In the genomic region with DNA sequence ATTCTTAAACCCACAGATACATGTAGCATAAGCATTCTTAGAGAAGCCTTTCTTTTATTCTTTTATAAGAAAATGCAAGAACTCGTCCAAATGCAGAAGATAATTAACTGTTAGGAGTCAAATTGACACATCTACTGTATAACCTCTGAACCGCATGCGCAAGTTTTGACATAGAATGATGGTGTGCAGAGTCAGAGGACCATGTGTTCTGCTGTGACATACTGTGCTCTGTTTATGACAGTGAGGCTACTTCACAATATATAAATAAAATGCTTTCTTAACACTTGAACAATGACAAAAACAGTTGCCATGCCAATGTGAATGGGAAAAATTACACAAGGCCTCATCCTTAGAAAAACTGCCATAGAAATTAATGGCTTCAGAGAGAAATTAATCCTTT, we compare ENCODE assay signal across 21 mouse cellular contexts.
A peak's percentile ranks its signal among the peaks of the same experiment; 100 is the strongest.
DNase-seq lines count a peak whose midpoint lies in the region; ATAC-seq and TF ChIP-seq lines count a peak whose summit lies in the region.
"Had no signal": no experiment of that assay in that cellular context is flagged by ENCODE, and none has a peak within 500 bp of the region (broad histone marks: within the 10 kb centered on the region; RNA-seq: fewer than 3 reads in every experiment).

No protein-coding gene starts in this region.

- no peaks in the 10 kb centered on the region for H3K27me3 ChIP-seq in lung, embryonic 15.5 days
- H3K27me3 ChIP-seq in lung, postnatal 0 days (replicated peaks; ENCODE audit: insufficient read depth, low read length): no peaks in the 10 kb centered on the region
- H3K27me3 ChIP-seq: embryonic facial prominence, embryonic 13.5 days; embryonic facial prominence, embryonic 15.5 days; forebrain, embryonic 12.5 days had no signal

- ATAC-seq in lung, embryonic 15.5 days (ENCODE audit: borderline replicate concordance, extremely low read depth, low FRiP score, low TSS enrichment): peak; percentile 94; the same call in 1 of the 2 replicates
- ATAC-seq in lung, postnatal 0 days: peak; percentile 85
- ATAC-seq: forebrain, embryonic 14.5 days; forebrain, embryonic 16.5 days had no signal

- no peaks in the 10 kb centered on the region for H3K4me1 ChIP-seq in lung, embryonic 15.5 days
- H3K4me1 ChIP-seq in lung, postnatal 0 days (ENCODE audit: insufficient read depth, low read depth, low read length): no peaks in the 10 kb centered on the region
- H3K4me1 ChIP-seq: embryonic facial prominence, embryonic 13.5 days; embryonic facial prominence, embryonic 15.5 days; forebrain, embryonic 10.5 days; forebrain, embryonic 12.5 days had no signal

- peak; percentile 36 for TF ChIP-seq EP300 in lung, postnatal 0 days (IDR thresholded peaks at IDR 0.05)

- WGBS in lung, embryonic 15.5 days: 41% methylated on average over 3 of the region's 3 CpGs
- 49% methylated on average over 3 of the region's 3 CpGs for WGBS in lung, postnatal 0 days

- H3K36me3 ChIP-seq in lung, embryonic 15.5 days: no peaks in the 10 kb centered on the region
- H3K36me3 ChIP-seq in lung, postnatal 0 days (ENCODE audit: insufficient read depth, low read length): no peaks in the 10 kb centered on the region
- H3K36me3 ChIP-seq: embryonic facial prominence, embryonic 13.5 days; embryonic facial prominence, embryonic 15.5 days; forebrain, embryonic 10.5 days; forebrain, embryonic 12.5 days had no signal

- no peak for DNase-seq in lung, postnatal 4 days
- DNase-seq in lung, postnatal 0 days (ENCODE audit: low spot score): peak; percentile 71
- no peak for DNase-seq in lung, postnatal 14 days
- DNase-seq: adrenal gland, adult 2 months; adrenal gland, postnatal 10 days; adrenal gland, postnatal 25 days; cerebellum, adult 11 months; cerebellum, adult 18-20 months; cerebellum, adult 8-10 months; cerebellum, adult 9-11 months; cerebellum, postnatal 14 days; cerebellum, postnatal 36 days; embryo, embryonic 11 days had no signal

- no peak for TF ChIP-seq CTCF in lung, postnatal 0 days (IDR thresholded peaks at IDR 0.05)

- H3K4me3 ChIP-seq in lung, embryonic 15.5 days: no peak overlapping the region
- H3K4me3 ChIP-seq in lung, postnatal 0 days (ENCODE audit: low read depth, low read length): no peak overlapping the region
- H3K4me3 ChIP-seq: embryonic facial prominence, embryonic 13.5 days; embryonic facial prominence, embryonic 15.5 days; erythroblast, embryonic 14.5 days; forebrain, embryonic 10.5 days; forebrain, embryonic 12.5 days had no signal

- no peak overlapping the region for H3K4me2 ChIP-seq in lung, embryonic 15.5 days
- no peak overlapping the region for H3K4me2 ChIP-seq in lung, postnatal 0 days (replicated peaks; ENCODE audit: low read depth, low read length)
- H3K4me2 ChIP-seq: embryonic facial prominence, embryonic 13.5 days; embryonic facial prominence, embryonic 15.5 days; forebrain, embryonic 12.5 days had no signal

- no peak overlapping the region for H3K9ac ChIP-seq in lung, embryonic 15.5 days
- H3K9ac ChIP-seq in lung, postnatal 0 days (replicated peaks; ENCODE audit: low read depth): no peak overlapping the region
- H3K9ac ChIP-seq: embryonic facial prominence, embryonic 13.5 days; embryonic facial prominence, embryonic 15.5 days; forebrain, embryonic 12.5 days had no signal

- H3K27ac ChIP-seq in lung, embryonic 15.5 days: no peak overlapping the region
- no peak overlapping the region for H3K27ac ChIP-seq in lung, postnatal 0 days (ENCODE audit: low read length)
- H3K27ac ChIP-seq: embryonic facial prominence, embryonic 13.5 days; embryonic facial prominence, embryonic 15.5 days; forebrain, embryonic 10.5 days; forebrain, embryonic 12.5 days had no signal

- H3K9me3 ChIP-seq in lung, embryonic 15.5 days: no peaks in the 10 kb centered on the region
- no peaks in the 10 kb centered on the region for H3K9me3 ChIP-seq in lung, postnatal 0 days (ENCODE audit: low read length)
- H3K9me3 ChIP-seq: embryonic facial prominence, embryonic 13.5 days; embryonic facial prominence, embryonic 15.5 days; forebrain, embryonic 10.5 days; forebrain, embryonic 12.5 days had no signal
